Mouse (Mus musculus) adrenal gland, postnatal 36 days (tissue): ENCODE data around the gene Klf5. TPM values are rescaled to one million over a fixed set of nuclear protein-coding genes. Genes with fewer than 3 reads are reported as not detected.
A peak's percentile ranks its signal among the peaks of the same experiment; 100 is the strongest.

Experiments
- DNase-seq, 2 experiments: peaks; one replicate each; pipeline ENCODE4 v3.0.0; 2021; ENCODE audit warnings: mixed read lengths in 1 of 2
- total RNA-seq, 2 experiments: library from RNA; stranded (reverse); gene quantifications; 2 replicates each; pipeline ENCODE4 v1.2.3; 2021

Klf5 gene
- total RNA-seq, 2 experiments from 2014 or later = 8.3 to 9.1 TPM

- no peak for DNase-seq
Measured at GRCm38 (mm10) chr14:99309606-99310005, 11.1 kb downstream of the Klf5 start.

- no peak for DNase-seq
Measured at GRCm38 (mm10) chr14:99310358-99310757, 11.9 kb downstream of the Klf5 start.

GRCm38 (mm10) chr14:99313062-99313461 lies 14.6 kb downstream of the Klf5 start:
- no peak for DNase-seq

- no peak for DNase-seq
Measured at GRCm38 (mm10) chr14:99316275-99316674, 17.8 kb downstream of the Klf5 start.

- DNase-seq = no peak
Measured at GRCm38 (mm10) chr14:99320736-99321135, 22.2 kb downstream of the Klf5 start.

- DNase-seq = no peak
Measured at GRCm38 (mm10) chr14:99323376-99323775, 24.9 kb downstream of the Klf5 start.

- DNase-seq = peak in 1 of 2 experiments; percentile 10
Measured at GRCm38 (mm10) chr14:99324523-99324922, 26.0 kb downstream of the Klf5 start.

- no peak for DNase-seq
Measured at GRCm38 (mm10) chr14:99325597-99326472, 27.3 kb downstream of the Klf5 start.

- DNase-seq = no peak
Measured at GRCm38 (mm10) chr14:99336598-99336997, 38.1 kb downstream of the Klf5 start.

GRCm38 (mm10) chr14:99339021-99339420 lies 40.5 kb downstream of the Klf5 start:
- no peak for DNase-seq

- DNase-seq = no peak
Measured at GRCm38 (mm10) chr14:99339681-99340522, 41.4 kb downstream of the Klf5 start.

GRCm38 (mm10) chr14:99340703-99341102 lies 42.2 kb downstream of the Klf5 start:
- no peak for DNase-seq

- DNase-seq = no peak
Measured at GRCm38 (mm10) chr14:99348175-99348764, 49.8 kb downstream of the Klf5 start.

- no peak for DNase-seq
Measured at GRCm38 (mm10) chr14:99349606-99350005, 51.1 kb downstream of the Klf5 start.

- no peak for DNase-seq
Measured at GRCm38 (mm10) chr14:99352989-99353388, 54.5 kb downstream of the Klf5 start.

GRCm38 (mm10) chr14:99354046-99354445 lies 55.6 kb downstream of the Klf5 start:
- no peak for DNase-seq

GRCm38 (mm10) chr14:99354761-99355609 lies 56.5 kb downstream of the Klf5 start:
- DNase-seq = no peak

- no peak for DNase-seq
Measured at GRCm38 (mm10) chr14:99355610-99355870, 57.0 kb downstream of the Klf5 start.

- DNase-seq = no peak
Measured at GRCm38 (mm10) chr14:99362956-99363355, 64.5 kb downstream of the Klf5 start.

- DNase-seq = no peak
Measured at GRCm38 (mm10) chr14:99364007-99364784, 65.7 kb downstream of the Klf5 start.
